Mouse (Mus musculus): ENCODE measurements around the gene 4930432M17Rik. TPM values are rescaled to one million over a fixed set of nuclear protein-coding genes. Genes with fewer than 3 reads are reported as not detected.

4930432M17Rik gene
- polyA plus RNA-seq (2011; ENCODE audit: insufficient read depth, insufficient read length, low read depth, missing spikeins), result not detected in 2 replicates

- H3K4me3 ChIP-seq (ENCODE audit: low read depth, low read length), result no peak within 1 kb of the TSS
- TF ChIP-seq POLR2A (IDR thresholded peaks at IDR 0.05; ENCODE audit: insufficient read depth, low read length) (no peak), CTCF (IDR thresholded peaks at IDR 0.05; ENCODE audit: low read depth, low read length) (no peak), EP300 (IDR thresholded peaks at IDR 0.05; ENCODE audit: insufficient read depth, low read depth, low read length) (no peak)
- H3K4me1 ChIP-seq (ENCODE audit: control insufficient read depth, insufficient read depth, low read length), result no peaks in the 10 kb centered on the region
- H3K9ac ChIP-seq (ENCODE audit: low read depth, poor library complexity, severe bottlenecking), result no peak within 1 kb of the TSS
- no peaks in the 10 kb centered on the region for H3K36me3 ChIP-seq (ENCODE audit: control insufficient read depth, insufficient read depth, low read length, poor library complexity, severe bottlenecking)
- H3K27me3 ChIP-seq (ENCODE audit: control insufficient read depth, insufficient read depth, low read length, poor library complexity, severe bottlenecking), result no peaks in the 10 kb centered on the region
- no peaks in the 10 kb centered on the region for H3K9me3 ChIP-seq (replicated peaks; ENCODE audit: control insufficient read depth, insufficient read depth, low read length, poor library complexity, severe bottlenecking)
- no peak within 1 kb of the TSS for H3K27ac ChIP-seq (ENCODE audit: insufficient read depth, low read length)
These were observed at the start of gene 4930432M17Rik for GRCm38 (mm10) chr3:121670462-121670861. Gene 4930432M17Rik, plus strand, starts transcription at chr3:121670762.

DNA sequence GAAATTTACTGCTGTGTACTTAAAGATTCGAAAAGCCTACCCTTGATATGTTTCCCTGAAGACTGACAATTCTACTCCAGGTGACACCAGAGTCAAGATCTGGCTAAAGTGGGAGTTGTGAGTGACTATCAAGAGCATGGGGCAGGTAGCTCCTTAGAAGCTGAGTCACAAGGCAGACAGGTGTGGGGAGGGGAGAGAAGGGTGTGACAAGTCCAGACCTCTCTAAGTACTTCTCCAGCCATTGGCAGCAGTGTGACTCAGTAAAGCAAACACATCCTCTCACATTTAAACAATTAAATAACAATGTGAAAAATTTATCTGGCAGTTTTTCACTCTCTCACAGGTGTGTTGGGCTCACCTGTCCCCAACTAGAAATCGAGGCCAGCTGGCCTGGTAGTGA is 44.9 kb upstream of the 4930432M17Rik start:
- Histone ChIP-seq H3K9ac (ENCODE audit: low read depth, poor library complexity, severe bottlenecking) (no peak overlapping the region), H3K36me3 (ENCODE audit: control insufficient read depth, insufficient read depth, low read length, poor library complexity, severe bottlenecking) (no peaks in the 10 kb centered on the region), H3K9me3 (replicated peaks; ENCODE audit: control insufficient read depth, insufficient read depth, low read length, poor library complexity, severe bottlenecking) (no peaks in the 10 kb centered on the region), H3K4me3 (ENCODE audit: low read depth, low read length) (no peak overlapping the region), H3K27me3 (ENCODE audit: control insufficient read depth, insufficient read depth, low read length, poor library complexity, severe bottlenecking) (no peaks in the 10 kb centered on the region), H3K27ac (ENCODE audit: insufficient read depth, low read length) (no peak overlapping the region), H3K4me1 (ENCODE audit: control insufficient read depth, insufficient read depth, low read length) (no peaks in the 10 kb centered on the region)
- TF ChIP-seq EP300 (IDR thresholded peaks at IDR 0.05; ENCODE audit: insufficient read depth, low read depth, low read length) (no peak), POLR2A (IDR thresholded peaks at IDR 0.05; ENCODE audit: insufficient read depth, low read length) (no peak)

DNA sequence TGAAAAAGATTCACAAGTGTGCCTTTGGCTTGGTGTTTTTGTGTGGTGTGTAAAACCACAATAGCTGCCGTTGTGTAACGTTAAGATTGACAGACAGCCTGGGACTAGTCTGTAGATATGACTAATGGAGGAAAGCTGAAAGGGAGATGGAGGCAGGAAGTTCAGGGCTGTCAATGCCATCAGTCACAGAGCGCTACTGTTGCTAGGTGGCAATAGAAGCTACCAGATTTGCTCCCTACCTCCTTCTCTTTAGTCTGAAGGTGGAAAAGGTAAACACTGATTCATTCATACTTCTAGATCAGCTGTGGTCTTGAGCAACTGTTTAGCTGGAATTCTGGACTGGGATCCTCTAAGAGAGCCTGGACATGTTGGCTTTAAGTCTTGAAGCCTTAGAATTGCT is 44.3 kb upstream of the 4930432M17Rik start:
- no peak overlapping the region for H3K4me3 ChIP-seq (ENCODE audit: low read depth, low read length)
- no peaks in the 10 kb centered on the region for H3K9me3 ChIP-seq (replicated peaks; ENCODE audit: control insufficient read depth, insufficient read depth, low read length, poor library complexity, severe bottlenecking)
- H3K9ac ChIP-seq (ENCODE audit: low read depth, poor library complexity, severe bottlenecking), result no peak overlapping the region
- no peaks in the 10 kb centered on the region for H3K27me3 ChIP-seq (ENCODE audit: control insufficient read depth, insufficient read depth, low read length, poor library complexity, severe bottlenecking)
- H3K36me3 ChIP-seq (ENCODE audit: control insufficient read depth, insufficient read depth, low read length, poor library complexity, severe bottlenecking), result no peaks in the 10 kb centered on the region
- H3K4me1 ChIP-seq (ENCODE audit: control insufficient read depth, insufficient read depth, low read length), result no peaks in the 10 kb centered on the region
- TF ChIP-seq POLR2A (IDR thresholded peaks at IDR 0.05; ENCODE audit: insufficient read depth, low read length) (no peak), CTCF (IDR thresholded peaks at IDR 0.05; ENCODE audit: low read depth, low read length) (no peak), EP300 (IDR thresholded peaks at IDR 0.05; ENCODE audit: insufficient read depth, low read depth, low read length) (no peak)
- H3K27ac ChIP-seq (ENCODE audit: insufficient read depth, low read length), result no peak overlapping the region

GRCm38 (mm10) chr3:121628245-121628644 is 42.3 kb upstream of the 4930432M17Rik start:
- Histone ChIP-seq H3K4me1 (ENCODE audit: control insufficient read depth, insufficient read depth, low read length) (no peaks in the 10 kb centered on the region), H3K27ac (ENCODE audit: insufficient read depth, low read length) (no peak overlapping the region), H3K27me3 (ENCODE audit: control insufficient read depth, insufficient read depth, low read length, poor library complexity, severe bottlenecking) (no peaks in the 10 kb centered on the region), H3K9me3 (replicated peaks; ENCODE audit: control insufficient read depth, insufficient read depth, low read length, poor library complexity, severe bottlenecking) (no peaks in the 10 kb centered on the region), H3K4me3 (ENCODE audit: low read depth, low read length) (no peak overlapping the region), H3K36me3 (ENCODE audit: control insufficient read depth, insufficient read depth, low read length, poor library complexity, severe bottlenecking) (no peaks in the 10 kb centered on the region), H3K9ac (ENCODE audit: low read depth, poor library complexity, severe bottlenecking) (no peak overlapping the region)
- TF ChIP-seq POLR2A (IDR thresholded peaks at IDR 0.05; ENCODE audit: insufficient read depth, low read length), result no peak
- no peak for TF ChIP-seq CTCF (IDR thresholded peaks at IDR 0.05; ENCODE audit: low read depth, low read length)
- TF ChIP-seq EP300 (IDR thresholded peaks at IDR 0.05; ENCODE audit: insufficient read depth, low read depth, low read length), result no peak

GRCm38 (mm10) chr3:121630626-121631025 is 39.9 kb upstream of the 4930432M17Rik start:
- Histone ChIP-seq H3K9me3 (replicated peaks; ENCODE audit: control insufficient read depth, insufficient read depth, low read length, poor library complexity, severe bottlenecking) (no peaks in the 10 kb centered on the region), H3K27ac (ENCODE audit: insufficient read depth, low read length) (no peak overlapping the region), H3K36me3 (ENCODE audit: control insufficient read depth, insufficient read depth, low read length, poor library complexity, severe bottlenecking) (no peaks in the 10 kb centered on the region), H3K4me3 (ENCODE audit: low read depth, low read length) (no peak overlapping the region), H3K9ac (ENCODE audit: low read depth, poor library complexity, severe bottlenecking) (no peak overlapping the region), H3K27me3 (ENCODE audit: control insufficient read depth, insufficient read depth, low read length, poor library complexity, severe bottlenecking) (no peaks in the 10 kb centered on the region), H3K4me1 (ENCODE audit: control insufficient read depth, insufficient read depth, low read length) (no peaks in the 10 kb centered on the region)
- TF ChIP-seq EP300 (IDR thresholded peaks at IDR 0.05; ENCODE audit: insufficient read depth, low read depth, low read length), result no peak
- TF ChIP-seq POLR2A (IDR thresholded peaks at IDR 0.05; ENCODE audit: insufficient read depth, low read length), result no peak

- H3K27ac ChIP-seq (ENCODE audit: insufficient read depth, low read length), result no peak overlapping the region
- TF ChIP-seq POLR2A (IDR thresholded peaks at IDR 0.05; ENCODE audit: insufficient read depth, low read length) (no peak), CTCF (IDR thresholded peaks at IDR 0.05; ENCODE audit: low read depth, low read length) (no peak), EP300 (IDR thresholded peaks at IDR 0.05; ENCODE audit: insufficient read depth, low read depth, low read length) (no peak)
- no peaks in the 10 kb centered on the region for H3K27me3 ChIP-seq (ENCODE audit: control insufficient read depth, insufficient read depth, low read length, poor library complexity, severe bottlenecking)
- H3K9ac ChIP-seq (ENCODE audit: low read depth, poor library complexity, severe bottlenecking), result no peak overlapping the region
- no peak overlapping the region for H3K4me3 ChIP-seq (ENCODE audit: low read depth, low read length)
- no peaks in the 10 kb centered on the region for H3K4me1 ChIP-seq (ENCODE audit: control insufficient read depth, insufficient read depth, low read length)
- H3K36me3 ChIP-seq (ENCODE audit: control insufficient read depth, insufficient read depth, low read length, poor library complexity, severe bottlenecking), result no peaks in the 10 kb centered on the region
- no peaks in the 10 kb centered on the region for H3K9me3 ChIP-seq (replicated peaks; ENCODE audit: control insufficient read depth, insufficient read depth, low read length, poor library complexity, severe bottlenecking)
These were observed 35.6 kb upstream of the 4930432M17Rik start for GRCm38 (mm10) chr3:121634963-121635362.

All from ES-Bruce4 (cell line).